Mouse (Mus musculus): Measurements from ENCODE around the gene Slc25a47. TPM values are rescaled to one million over a fixed set of nuclear protein-coding genes. Genes with fewer than 3 reads are reported as not detected.

Slc25a47 gene
- total and polyA plus RNA-seq, 3 experiments, result 3.0 to 5.3 (median 3.1) TPM

DNA sequence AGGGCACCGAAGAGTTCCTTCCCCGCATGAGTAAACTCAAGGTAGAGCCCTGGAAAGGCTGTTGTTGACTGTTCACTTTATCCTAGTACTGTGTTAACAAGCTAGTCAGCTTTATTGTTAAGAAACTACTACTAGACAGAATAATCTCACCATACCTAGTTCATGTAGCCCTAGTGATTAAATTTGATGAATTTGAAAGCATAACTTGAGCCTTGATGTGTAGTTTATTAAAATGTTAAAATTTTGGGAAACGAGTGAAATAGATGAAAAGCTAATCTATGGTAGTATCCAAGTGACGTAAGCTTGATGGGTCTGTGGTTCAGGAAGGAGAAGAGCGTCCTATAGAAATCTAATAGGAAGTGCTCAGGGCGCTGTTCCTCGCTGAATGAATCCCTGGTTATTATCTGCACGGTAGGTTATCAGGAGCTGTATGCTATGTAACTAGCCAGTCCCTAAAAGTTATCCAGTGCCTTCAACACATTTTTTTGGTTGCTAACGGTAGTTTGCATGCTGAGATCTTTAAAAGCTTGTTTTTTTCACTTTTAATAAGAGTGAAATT is 40.8 kb upstream of the Slc25a47 start:
- Histone ChIP-seq H3K27ac (ENCODE audit: insufficient read depth, low read depth) (no peak overlapping the region), H3K4me3 (replicated peaks in 1 of 3; ENCODE audit: low read depth in 2 of 3, low read length in 2 of 3, poor library complexity in 1 of 3) (peak overlapping the region; percentile 62 to 100 (median 97)), H3K27me3 (replicated peaks) (no peaks in the 10 kb centered on the region), H3K36me3 (replicated peaks in 1 of 2; ENCODE audit: control insufficient read depth in 1 of 2, insufficient read depth in 1 of 2, low read length in 1 of 2) (peaks cover 5 to 35% of the 10 kb centered on the region in 2 experiments), H3K9me3 (replicated peaks; ENCODE audit: low read length) (peaks cover 2% of the 10 kb centered on the region), H3K4me1 (ENCODE audit: control insufficient read depth in 1 of 2, insufficient read depth in 2 of 2) (peaks cover 2 to 52% of the 10 kb centered on the region in 2 experiments; a peak in 3 of 4 replicates), H3K9ac (ENCODE audit: insufficient read depth, low read depth) (peak overlapping the region; percentile 78), H3K79me2 (replicated peaks; ENCODE audit: control insufficient read depth, extremely low read depth, insufficient read depth, poor library complexity, severe bottlenecking) (peaks cover 80% of the 10 kb centered on the region), H3K4me2 (ENCODE audit: insufficient read depth, low read depth, poor library complexity, severe bottlenecking) (peak overlapping the region; percentile 92; the same call in 1 of the 2 replicates)
- TF ChIP-seq RAD21 (IDR thresholded peaks at IDR 0.05; ENCODE audit: low read depth, low read length) (no peak), ZKSCAN1 (IDR thresholded peaks at IDR 0.05; ENCODE audit: borderline replicate concordance, low read depth, low read length) (no peak), POLR2AphosphoS2 (IDR thresholded peaks at IDR 0.05; ENCODE audit: low read depth, low read length) (no peak), POLR2A (IDR thresholded peaks at IDR 0.05; ENCODE audit: low read depth, low read length) (no peak), CHD2 (IDR thresholded peaks at IDR 0.05; ENCODE audit: low read length) (no peak), SMC3 (IDR thresholded peaks at IDR 0.05; ENCODE audit: low read depth, low read length) (no peak), GABPA (IDR thresholded peaks at IDR 0.05; ENCODE audit: insufficient replicate concordance, low read depth, low read length) (no peak), IRF4 (IDR thresholded peaks at IDR 0.05; ENCODE audit: low read depth, low read length) (no peak), MAFK (IDR thresholded peaks at IDR 0.05; ENCODE audit: insufficient replicate concordance, low read length) (no peak), ZC3H11A (IDR thresholded peaks at IDR 0.05; ENCODE audit: low read depth, low read length) (no peak), CTCF (conservative IDR thresholded peaks at IDR 0.05 in 1 of 2, IDR thresholded peaks at IDR 0.05 in 1 of 2; ENCODE audit: low read depth in 2 of 2, low read length in 2 of 2) (no peak), TBP (conservative IDR thresholded peaks at IDR 0.05; ENCODE audit: low read depth, low read length) (no peak)
- dilution Hi-C loops (cut with MboI; ENCODE audit: extremely low pct_ligation_motif_present, extremely low pct_unique_long_range_greater_than_20kb, low sequenced_read_pairs), result no loop called here
- peak; percentile 16 for DNase-seq (ENCODE audit: extremely low read depth)
- in situ Hi-C loops (cut with MboI; ENCODE audit: low pct_ligation_motif_present, low pct_unique_long_range_greater_than_20kb, low sequenced_read_pairs), result no loop called here

DNA sequence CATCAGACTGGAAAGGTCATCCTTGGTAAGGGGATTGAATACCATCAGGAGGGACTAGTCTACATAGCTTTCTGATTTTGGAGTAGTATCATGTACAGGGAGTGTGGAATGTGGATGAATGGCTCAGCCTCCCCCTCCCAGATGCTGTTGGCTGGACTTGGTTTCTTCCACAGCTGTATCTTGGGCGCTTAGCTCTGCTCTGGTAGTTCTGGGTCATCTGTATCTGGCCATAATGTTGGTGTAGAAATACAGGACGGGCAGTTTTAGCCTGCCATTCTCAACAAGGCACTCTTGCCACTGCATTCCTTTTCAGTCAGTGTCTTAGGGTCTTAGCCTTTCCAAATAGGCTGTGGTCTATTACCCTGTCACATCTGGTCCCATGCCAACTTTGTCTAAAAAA is 34.2 kb upstream of the Slc25a47 start:
- dilution Hi-C loops (cut with MboI; ENCODE audit: extremely low pct_ligation_motif_present, extremely low pct_unique_long_range_greater_than_20kb, low sequenced_read_pairs), result no loop called here
- TF ChIP-seq JUND (conservative IDR thresholded peaks at IDR 0.05; ENCODE audit: low read depth, low read length), result no peak
- TF ChIP-seq IRF4 (IDR thresholded peaks at IDR 0.05; ENCODE audit: low read depth, low read length), result no peak
- TF ChIP-seq USF1 (IDR thresholded peaks at IDR 0.05; ENCODE audit: low read depth, low read length), result no peak
- TF ChIP-seq POLR2A (IDR thresholded peaks at IDR 0.05; ENCODE audit: low read depth, low read length), result no peak
- TF ChIP-seq UBTF (IDR thresholded peaks at IDR 0.05; ENCODE audit: low read depth, low read length), result no peak
- no peak for TF ChIP-seq ZMIZ1 (IDR thresholded peaks at IDR 0.05; ENCODE audit: low read depth, low read length)
- no peak for TF ChIP-seq POLR2AphosphoS2 (IDR thresholded peaks at IDR 0.05; ENCODE audit: low read depth, low read length)
- Histone ChIP-seq H3K4me1 (ENCODE audit: control insufficient read depth in 1 of 2, insufficient read depth in 2 of 2) (peaks cover 2 to 68% of the 10 kb centered on the region in 2 experiments; a peak in 3 of 4 replicates), H3K79me2 (replicated peaks; ENCODE audit: control insufficient read depth, extremely low read depth, insufficient read depth, poor library complexity, severe bottlenecking) (peaks cover 95% of the 10 kb centered on the region), H3K4me2 (ENCODE audit: insufficient read depth, low read depth, poor library complexity, severe bottlenecking) (no peak overlapping the region), H3K9ac (ENCODE audit: insufficient read depth, low read depth) (no peak overlapping the region), H3K9me3 (replicated peaks; ENCODE audit: low read length) (peaks cover 2% of the 10 kb centered on the region), H3K27me3 (replicated peaks) (no peaks in the 10 kb centered on the region), H3K27ac (ENCODE audit: insufficient read depth, low read depth) (no peak overlapping the region), H3K4me3 (replicated peaks in 1 of 3; ENCODE audit: low read depth in 2 of 3, low read length in 2 of 3, poor library complexity in 1 of 3) (no peak overlapping the region), H3K36me3 (replicated peaks in 1 of 2; ENCODE audit: control insufficient read depth in 1 of 2, insufficient read depth in 1 of 2, low read length in 1 of 2) (peaks cover 10 to 74% of the 10 kb centered on the region in 2 experiments)
- in situ Hi-C loops (cut with MboI; ENCODE audit: low pct_ligation_motif_present, low pct_unique_long_range_greater_than_20kb, low sequenced_read_pairs), result no loop called here
- DNase-seq (ENCODE audit: extremely low read depth), result no peak
